Mouse (Mus musculus): ENCODE results near the gene Otulinl. TPM values are rescaled to one million over a fixed set of nuclear protein-coding genes. Genes with fewer than 3 reads are reported as not detected.

Gene Otulinl
- polyA plus RNA-seq, 1 experiment from 2014 or later: 8.8 TPM

GRCm38 (mm10) chr15:27665392-27665911 lies 15.9 kb downstream of the Otulinl start:
- H3K27me3 ChIP-seq: no peaks in the 10 kb centered on the region
- no peaks in the 10 kb centered on the region for H3K36me3 ChIP-seq (ENCODE audit: poor library complexity, severe bottlenecking)
- no peak overlapping the region for H3K9ac ChIP-seq
- peaks cover 4% of the 10 kb centered on the region; the same call in 1 of the 2 replicates for H3K4me1 ChIP-seq
- WGBS: 65% methylated on average over 21 of the region's 21 CpGs
- H3K27ac ChIP-seq: no peak overlapping the region
- H3K9me3 ChIP-seq (replicated peaks): no peaks in the 10 kb centered on the region
- H3K4me3 ChIP-seq: no peak overlapping the region
- peak overlapping the region; percentile 33 for H3K4me2 ChIP-seq
- peak; percentile 51 for ATAC-seq

- no peak overlapping the region for H3K27ac ChIP-seq
- no peak overlapping the region for H3K9ac ChIP-seq
- no peaks in the 10 kb centered on the region for H3K9me3 ChIP-seq (replicated peaks)
- H3K4me3 ChIP-seq: no peak overlapping the region
- no peak overlapping the region for H3K4me2 ChIP-seq
- no peak for ATAC-seq
- peaks cover 4% of the 10 kb centered on the region; the same call in 1 of the 2 replicates for H3K4me1 ChIP-seq
- no peaks in the 10 kb centered on the region for H3K36me3 ChIP-seq (ENCODE audit: poor library complexity, severe bottlenecking)
- no peaks in the 10 kb centered on the region for H3K27me3 ChIP-seq
- 95% methylated on average over 9 of the region's 9 CpGs for WGBS
Measured at GRCm38 (mm10) chr15:27664126-27664525, 17.3 kb downstream of the Otulinl start.

- no peak overlapping the region for H3K4me2 ChIP-seq
- H3K4me1 ChIP-seq: peaks cover 4% of the 10 kb centered on the region; the same call in 1 of the 2 replicates
- H3K9ac ChIP-seq: no peak overlapping the region
- H3K36me3 ChIP-seq (ENCODE audit: poor library complexity, severe bottlenecking): no peaks in the 10 kb centered on the region
- no peaks in the 10 kb centered on the region for H3K27me3 ChIP-seq
- no peak overlapping the region for H3K27ac ChIP-seq
- H3K9me3 ChIP-seq (replicated peaks): no peaks in the 10 kb centered on the region
- 68% methylated on average over 1 of the region's 1 CpGs for WGBS
- no peak for ATAC-seq
- no peak overlapping the region for H3K4me3 ChIP-seq
Measured at GRCm38 (mm10) chr15:27662699-27663098, 18.7 kb downstream of the Otulinl start.

- H3K36me3 ChIP-seq (ENCODE audit: poor library complexity, severe bottlenecking): no peaks in the 10 kb centered on the region
- H3K4me1 ChIP-seq: peaks cover 4% of the 10 kb centered on the region; the same call in 1 of the 2 replicates
- no peak overlapping the region for H3K27ac ChIP-seq
- H3K4me2 ChIP-seq: no peak overlapping the region
- H3K27me3 ChIP-seq: no peaks in the 10 kb centered on the region
- ATAC-seq: no peak
- H3K9ac ChIP-seq: no peak overlapping the region
- no peak overlapping the region for H3K4me3 ChIP-seq
- H3K9me3 ChIP-seq (replicated peaks): no peaks in the 10 kb centered on the region
- 94% methylated on average over 6 of the region's 6 CpGs for WGBS
Measured at GRCm38 (mm10) chr15:27661696-27662095, 19.7 kb downstream of the Otulinl start.

GRCm38 (mm10) chr15:27659592-27660244 lies 21.7 kb downstream of the Otulinl start:
- ATAC-seq: peak; percentile 75
- 40% methylated on average over 17 of the region's 17 CpGs for WGBS
- no peaks in the 10 kb centered on the region for H3K4me1 ChIP-seq
- no peaks in the 10 kb centered on the region for H3K27me3 ChIP-seq
- H3K9ac ChIP-seq: no peak overlapping the region
- H3K9me3 ChIP-seq (replicated peaks): no peaks in the 10 kb centered on the region
- no peak overlapping the region for H3K4me2 ChIP-seq
- no peak overlapping the region for H3K27ac ChIP-seq
- no peak overlapping the region for H3K4me3 ChIP-seq
- H3K36me3 ChIP-seq (ENCODE audit: poor library complexity, severe bottlenecking): no peaks in the 10 kb centered on the region

- ATAC-seq: peak; percentile 58; the same call in 1 of the 2 replicates
- Histone ChIP-seq H3K36me3 (ENCODE audit: poor library complexity, severe bottlenecking) (no peaks in the 10 kb centered on the region), H3K9ac (no peak overlapping the region), H3K9me3 (replicated peaks) (no peaks in the 10 kb centered on the region), H3K27ac (no peak overlapping the region), H3K4me3 (no peak overlapping the region), H3K4me1 (no peaks in the 10 kb centered on the region), H3K4me2 (no peak overlapping the region), H3K27me3 (no peaks in the 10 kb centered on the region)
- 82% methylated on average over 5 of the region's 5 CpGs for WGBS
Measured at GRCm38 (mm10) chr15:27659143-27659542, 22.2 kb downstream of the Otulinl start.

- 90% methylated on average over 4 of the region's 4 CpGs for WGBS
- Histone ChIP-seq H3K27me3 (no peaks in the 10 kb centered on the region), H3K27ac (no peak overlapping the region), H3K9me3 (replicated peaks) (no peaks in the 10 kb centered on the region), H3K36me3 (ENCODE audit: poor library complexity, severe bottlenecking) (no peaks in the 10 kb centered on the region), H3K4me3 (no peak overlapping the region), H3K4me1 (no peaks in the 10 kb centered on the region), H3K9ac (no peak overlapping the region), H3K4me2 (no peak overlapping the region)
- no peak for ATAC-seq
Measured at GRCm38 (mm10) chr15:27658356-27658755, 23.0 kb downstream of the Otulinl start.

GRCm38 (mm10) chr15:27657866-27658265 lies 23.5 kb downstream of the Otulinl start:
- Histone ChIP-seq H3K27ac (no peak overlapping the region), H3K9ac (no peak overlapping the region), H3K4me1 (no peaks in the 10 kb centered on the region), H3K9me3 (replicated peaks) (no peaks in the 10 kb centered on the region), H3K27me3 (no peaks in the 10 kb centered on the region), H3K4me3 (no peak overlapping the region), H3K4me2 (no peak overlapping the region), H3K36me3 (ENCODE audit: poor library complexity, severe bottlenecking) (no peaks in the 10 kb centered on the region)
- ATAC-seq: no peak
- 95% methylated on average over 10 of the region's 10 CpGs for WGBS

- Histone ChIP-seq H3K4me3 (no peak overlapping the region), H3K36me3 (ENCODE audit: poor library complexity, severe bottlenecking) (no peaks in the 10 kb centered on the region), H3K27me3 (no peaks in the 10 kb centered on the region), H3K4me2 (no peak overlapping the region), H3K4me1 (no peaks in the 10 kb centered on the region), H3K9ac (no peak overlapping the region), H3K27ac (no peak overlapping the region), H3K9me3 (replicated peaks) (no peaks in the 10 kb centered on the region)
- ATAC-seq: no peak
- WGBS: 87% methylated on average over 9 of the region's 9 CpGs
Measured at GRCm38 (mm10) chr15:27656626-27657025, 24.8 kb downstream of the Otulinl start.

GRCm38 (mm10) chr15:27655015-27655414 lies 26.4 kb downstream of the Otulinl start:
- Histone ChIP-seq H3K36me3 (ENCODE audit: poor library complexity, severe bottlenecking) (no peaks in the 10 kb centered on the region), H3K27me3 (no peaks in the 10 kb centered on the region), H3K4me3 (no peak overlapping the region), H3K27ac (no peak overlapping the region), H3K9me3 (replicated peaks) (no peaks in the 10 kb centered on the region), H3K9ac (no peak overlapping the region), H3K4me1 (no peaks in the 10 kb centered on the region), H3K4me2 (no peak overlapping the region)
- 26% methylated on average over 5 of the region's 5 CpGs for WGBS
- no peak for ATAC-seq

- H3K9me3 ChIP-seq (replicated peaks): no peaks in the 10 kb centered on the region
- H3K27me3 ChIP-seq: no peaks in the 10 kb centered on the region
- no peaks in the 10 kb centered on the region for H3K36me3 ChIP-seq (ENCODE audit: poor library complexity, severe bottlenecking)
- no peaks in the 10 kb centered on the region for H3K4me1 ChIP-seq
- no peak overlapping the region for H3K4me3 ChIP-seq
- H3K27ac ChIP-seq: no peak overlapping the region
- H3K4me2 ChIP-seq: no peak overlapping the region
- H3K9ac ChIP-seq: no peak overlapping the region
- ATAC-seq: peak; percentile 6; the same call in 1 of the 2 replicates
- 52% methylated on average over 3 of the region's 3 CpGs for WGBS
Measured at GRCm38 (mm10) chr15:27647686-27648085, 33.7 kb downstream of the Otulinl start.

- H3K4me2 ChIP-seq: no peak overlapping the region
- no peaks in the 10 kb centered on the region for H3K27me3 ChIP-seq
- WGBS: 96% methylated on average over 8 of the region's 8 CpGs
- no peak overlapping the region for H3K9ac ChIP-seq
- H3K27ac ChIP-seq: no peak overlapping the region
- no peaks in the 10 kb centered on the region for H3K9me3 ChIP-seq (replicated peaks)
- no peak for ATAC-seq
- no peaks in the 10 kb centered on the region for H3K36me3 ChIP-seq (ENCODE audit: poor library complexity, severe bottlenecking)
- H3K4me1 ChIP-seq: no peaks in the 10 kb centered on the region
- H3K4me3 ChIP-seq: no peak overlapping the region
Measured at GRCm38 (mm10) chr15:27646665-27647064, 34.7 kb downstream of the Otulinl start.

GRCm38 (mm10) chr15:27645250-27645649 lies 36.1 kb downstream of the Otulinl start:
- ATAC-seq: no peak
- Histone ChIP-seq H3K27me3 (no peaks in the 10 kb centered on the region), H3K4me3 (no peak overlapping the region), H3K9me3 (replicated peaks) (no peaks in the 10 kb centered on the region), H3K27ac (no peak overlapping the region), H3K36me3 (ENCODE audit: poor library complexity, severe bottlenecking) (no peaks in the 10 kb centered on the region), H3K9ac (no peak overlapping the region), H3K4me1 (no peaks in the 10 kb centered on the region), H3K4me2 (no peak overlapping the region)
- whole genome bisulfite sequencing: 93% methylated on average over 3 of the region's 3 CpGs
